In genomic region chr7:24359269-24359668, GRCm38 (mm10) we compare ENCODE assay signal across 14 mouse cellular contexts. TPM values are rescaled to one million over a fixed set of nuclear protein-coding genes. Genes with fewer than 3 reads are reported as not detected.
A peak's percentile ranks its signal among the peaks of the same experiment; 100 is the strongest.
DNase-seq lines count a peak whose midpoint lies in the region; ATAC-seq and TF ChIP-seq lines count a peak whose summit lies in the region.
"Had no signal": no experiment of that assay in that cellular context is flagged by ENCODE, and none has a peak within 500 bp of the region (broad histone marks: within the 10 kb centered on the region; RNA-seq: fewer than 3 reads in every experiment).

No protein-coding gene starts in this region.

- no peaks in the 10 kb centered on the region for H3K36me3 ChIP-seq in intestine, embryonic 14.5 days (ENCODE audit: control insufficient read depth, insufficient read depth, low read length)
- H3K36me3 ChIP-seq in intestine, postnatal 0 days (ENCODE audit: control insufficient read depth, insufficient read depth), result no peaks in the 10 kb centered on the region
- 0 out of 2 replicates have a peak, but pooled peaks cover 2% of the 10 kb centered on the region for H3K36me3 ChIP-seq in limb, embryonic 10.5 days
- H3K36me3 ChIP-seq: limb, embryonic 15.5 days; neural tube, embryonic 13.5 days had no signal

- H3K9me3 ChIP-seq in intestine, embryonic 14.5 days (ENCODE audit: control insufficient read depth, low read length), result 0 out of 2 replicates have a peak, but pooled peaks cover 3% of the 10 kb centered on the region
- no peaks in the 10 kb centered on the region for H3K9me3 ChIP-seq in intestine, postnatal 0 days (ENCODE audit: control insufficient read depth)
- no peaks in the 10 kb centered on the region; the same call in 1 of the 2 replicates for H3K9me3 ChIP-seq in limb, embryonic 10.5 days (replicated peaks)
- H3K9me3 ChIP-seq: limb, embryonic 15.5 days had no signal

- H3K4me1 ChIP-seq in intestine, embryonic 14.5 days (replicated peaks; ENCODE audit: control insufficient read depth, insufficient read depth, low read length), result no peaks in the 10 kb centered on the region
- no peaks in the 10 kb centered on the region for H3K4me1 ChIP-seq in intestine, postnatal 0 days (replicated peaks; ENCODE audit: control insufficient read depth, insufficient read depth, low read length)
- no peaks in the 10 kb centered on the region for H3K4me1 ChIP-seq in limb, embryonic 10.5 days
- H3K4me1 ChIP-seq: limb, embryonic 15.5 days; neural tube, embryonic 13.5 days had no signal

- WGBS in intestine, embryonic 14.5 days, result 26% methylated on average over 9 of the region's 9 CpGs
- 17% methylated on average over 9 of the region's 9 CpGs for WGBS in intestine, postnatal 0 days
- WGBS in limb, embryonic 10.5 days, result 28% methylated on average over 9 of the region's 9 CpGs

- H3K4me2 ChIP-seq in intestine, embryonic 14.5 days (ENCODE audit: low read length), result no peak overlapping the region
- no peak overlapping the region for H3K4me2 ChIP-seq in intestine, postnatal 0 days (replicated peaks; ENCODE audit: low read depth)
- H3K4me2 ChIP-seq: limb, embryonic 15.5 days; neural tube, embryonic 13.5 days had no signal

- no peak for TF ChIP-seq CTCF in intestine, postnatal 0 days (IDR thresholded peaks at IDR 0.05; ENCODE audit: low read depth)

- DNase-seq in intestine, embryonic 14.5 days (ENCODE audit: low spot score), result peak; percentile 96
- peak; percentile 65 for DNase-seq in 416B (ENCODE audit: low read depth)
- DNase-seq in R1 (ENCODE audit: low read depth, low spot score), result peak; percentile 80
- peak; percentile 82 for DNase-seq in limb, embryonic 10.5 days (ENCODE audit: low spot score)
- DNase-seq in cerebellum, postnatal 36 days, result no peak
- no peak for DNase-seq in gastrocnemius, postnatal 14 days
- DNase-seq: cerebellum, adult 2 months had no signal

- ATAC-seq in intestine, embryonic 14.5 days (replicated peaks; ENCODE audit: low FRiP score, low TSS enrichment, low read depth), result no peak
- ATAC-seq in intestine, postnatal 0 days, result no peak
- no peak for ATAC-seq in erythroblast, adult 5-6 weeks (replicated peaks; ENCODE audit: low FRiP score, poor library complexity, severe bottlenecking)
- ATAC-seq: inflammation-experienced regulatory T-cells, adult 6 months had no signal

- intact Hi-C loops in gastrocnemius, postnatal 14 days (cut with DNase I; ENCODE audit: low total_unique reads), result no loop called here

- no peaks in the 10 kb centered on the region for H3K27me3 ChIP-seq in intestine, embryonic 14.5 days (replicated peaks; ENCODE audit: control insufficient read depth, insufficient read depth, low read length)
- 0 out of 2 replicates have a peak, but pooled peaks cover 3% of the 10 kb centered on the region for H3K27me3 ChIP-seq in intestine, postnatal 0 days (replicated peaks; ENCODE audit: control insufficient read depth, insufficient read depth, low read length)
- 0 out of 2 replicates have a peak, but pooled peaks cover 4% of the 10 kb centered on the region for H3K27me3 ChIP-seq in limb, embryonic 10.5 days (ENCODE audit: low read depth, poor library complexity, severe bottlenecking)
- H3K27me3 ChIP-seq: limb, embryonic 15.5 days; neural tube, embryonic 13.5 days had no signal

- no peak overlapping the region for H3K4me3 ChIP-seq in intestine, embryonic 14.5 days (ENCODE audit: low read depth, low read length)
- H3K4me3 ChIP-seq in intestine, postnatal 0 days (ENCODE audit: low read depth, low read length), result no peak overlapping the region
- H3K4me3 ChIP-seq in limb, embryonic 10.5 days, result no peak overlapping the region
- H3K4me3 ChIP-seq: limb, embryonic 15.5 days; neural tube, embryonic 13.5 days had no signal

- H3K9ac ChIP-seq in intestine, embryonic 14.5 days (ENCODE audit: low read length), result no peak overlapping the region
- H3K9ac ChIP-seq in intestine, postnatal 0 days (ENCODE audit: low read depth, low read length), result no peak overlapping the region
- H3K9ac ChIP-seq: limb, embryonic 15.5 days; neural tube, embryonic 13.5 days had no signal

- H3K27ac ChIP-seq in intestine, embryonic 14.5 days (ENCODE audit: low read depth), result no peak overlapping the region
- H3K27ac ChIP-seq in intestine, postnatal 0 days (ENCODE audit: low read depth, low read length), result no peak overlapping the region
- H3K27ac ChIP-seq in limb, embryonic 10.5 days, result no peak overlapping the region
- H3K27ac ChIP-seq: limb, embryonic 15.5 days; neural tube, embryonic 13.5 days had no signal

RNA-seq across cellular contexts. Expression of gene Lypd5, which starts 10.3 kb away (rescaled TPM):
- polyA plus RNA-seq in intestine, embryonic 14.5 days (2014; fragmentation: Nextera tagmentation; extraction: Ambion mirVana), result not detected in 2 replicates
- polyA plus RNA-seq in intestine, postnatal 0 days (2015; fragmentation: Nextera tagmentation; extraction: Ambion mirVana), result not detected in 2 replicates
- polyA plus RNA-seq in limb, embryonic 10.5 days (2016; fragmentation: Nextera tagmentation; extraction: Ambion mirVana), result not detected in 2 replicates
- total RNA-seq in erythroblast, adult 5-6 weeks (2015; ENCODE audit: low replicate concordance), result not detected in 2 replicates
- not detected in 2 replicates for total RNA-seq in erythroblast, adult 5-6 weeks (2017; ENCODE audit: low replicate concordance)
- total RNA-seq in gastrocnemius, postnatal 14 days (2021), result not detected
- total RNA-seq: gastrocnemius, adult 8-10 months had no signal
- polyA plus RNA-seq: cerebellum, adult 2 months; inflammation-experienced regulatory T-cells, adult 6 months; neural tube, embryonic 13.5 days; stomach, embryonic 14.5 days had no signal

RNA-seq across cellular contexts. Expression of gene Kcnn4, which starts 10.8 kb away (rescaled TPM):
- 0.43 and 0.70 TPM in 2 replicates for polyA plus RNA-seq in intestine, embryonic 14.5 days (2014; fragmentation: Nextera tagmentation; extraction: Ambion mirVana)
- 3.2 and 3.7 TPM in 2 replicates for polyA plus RNA-seq in intestine, postnatal 0 days (2015; fragmentation: Nextera tagmentation; extraction: Ambion mirVana)
- polyA plus RNA-seq in limb, embryonic 10.5 days (2016; fragmentation: Nextera tagmentation; extraction: Ambion mirVana), result 3.6 and 4.0 TPM in 2 replicates
- total RNA-seq in erythroblast, adult 5-6 weeks (2015; ENCODE audit: low replicate concordance), result 102 and 125 TPM in 2 replicates
- total RNA-seq in erythroblast, adult 5-6 weeks (2017; ENCODE audit: low replicate concordance), result 244 and 272 TPM in 2 replicates
- total RNA-seq in gastrocnemius, postnatal 14 days (2021), result under 1 TPM; 0.29 to 0.33 TPM

RNA-seq across cellular contexts. Expression of gene Tescl, which starts 25.5 kb away (rescaled TPM):
- not detected in 2 replicates for polyA plus RNA-seq in intestine, embryonic 14.5 days (2014; fragmentation: Nextera tagmentation; extraction: Ambion mirVana)
- polyA plus RNA-seq in intestine, postnatal 0 days (2015; fragmentation: Nextera tagmentation; extraction: Ambion mirVana), result 0.18 TPM in 1 of 2 replicates, not detected in the other
- polyA plus RNA-seq in limb, embryonic 10.5 days (2016; fragmentation: Nextera tagmentation; extraction: Ambion mirVana), result not detected in 2 replicates
- not detected in 2 replicates for total RNA-seq in erythroblast, adult 5-6 weeks (2015; ENCODE audit: low replicate concordance)
- not detected in 2 replicates for total RNA-seq in erythroblast, adult 5-6 weeks (2017; ENCODE audit: low replicate concordance)
- total RNA-seq in gastrocnemius, postnatal 14 days (2021), result not detected
- total RNA-seq: gastrocnemius, adult 8-10 months had no signal
- polyA plus RNA-seq: inflammation-experienced regulatory T-cells, adult 6 months; limb, embryonic 15.5 days had no signal

RNA-seq across cellular contexts. Expression of gene Smg9, which starts 40.1 kb away (rescaled TPM):
- 24.0 and 24.5 TPM in 2 replicates for polyA plus RNA-seq in intestine, embryonic 14.5 days (2014; fragmentation: Nextera tagmentation; extraction: Ambion mirVana)
- polyA plus RNA-seq in intestine, postnatal 0 days (2015; fragmentation: Nextera tagmentation; extraction: Ambion mirVana), result 14.0 and 15.1 TPM in 2 replicates
- 28.3 and 29.0 TPM in 2 replicates for polyA plus RNA-seq in limb, embryonic 10.5 days (2016; fragmentation: Nextera tagmentation; extraction: Ambion mirVana)
- 9.6 and 11.1 TPM in 2 replicates for total RNA-seq in erythroblast, adult 5-6 weeks (2015; ENCODE audit: low replicate concordance)
- total RNA-seq in erythroblast, adult 5-6 weeks (2017; ENCODE audit: low replicate concordance), result 13.3 and 16.0 TPM in 2 replicates
- 1 to 10 TPM; 9.2 to 9.5 TPM for total RNA-seq in gastrocnemius, postnatal 14 days (2021)

RNA-seq across cellular contexts. Expression of gene Zfp94, which starts 42.8 kb away (rescaled TPM):
- polyA plus RNA-seq in intestine, embryonic 14.5 days (2014; fragmentation: Nextera tagmentation; extraction: Ambion mirVana), result 9.1 and 12.0 TPM in 2 replicates
- 3.1 and 3.2 TPM in 2 replicates for polyA plus RNA-seq in intestine, postnatal 0 days (2015; fragmentation: Nextera tagmentation; extraction: Ambion mirVana)
- 12.1 and 15.9 TPM in 2 replicates for polyA plus RNA-seq in limb, embryonic 10.5 days (2016; fragmentation: Nextera tagmentation; extraction: Ambion mirVana)
- total RNA-seq in erythroblast, adult 5-6 weeks (2015; ENCODE audit: low replicate concordance), result 1.0 TPM in 1 of 2 replicates, not detected in the other
- 0.34 and 1.3 TPM in 2 replicates for total RNA-seq in erythroblast, adult 5-6 weeks (2017; ENCODE audit: low replicate concordance)
- 1 to 10 TPM; 1.7 to 2.4 TPM for total RNA-seq in gastrocnemius, postnatal 14 days (2021)

Comparison
In these comparisons a context has a peak if more than half of its experiments do, and no peak if none do; other contexts are left out.
1. DNase-seq: peak in intestine, embryonic 14.5 days (single experiment), 416B (single experiment), R1 (single experiment) and limb, embryonic 10.5 days (single experiment); none in cerebellum, postnatal 36 days (0 of 2) and gastrocnemius, postnatal 14 days (single experiment).